Mouse (Mus musculus) lung, postnatal 36 days (tissue): ENCODE measurements around the gene Gm5617.
"Not testable (repeated sequence)": the region's sequence is repeated elsewhere in the genome, so short reads cannot be mapped to it uniquely, and the experiment has no call there.

Experiments
- DNase-seq: peaks from one replicate; pipeline ENCODE4 v3.0.0; 2022; ENCODE audit warnings: mixed read lengths

The Gm5617 gene

GRCm38 (mm10) chr9:48503001-48503400 lies 7.8 kb downstream of the Gm5617 start:
- DNase-seq, result no peak

- DNase-seq, result no peak
Measured at GRCm38 (mm10) chr9:48504741-48505365, 9.6 kb downstream of the Gm5617 start.

DNA sequence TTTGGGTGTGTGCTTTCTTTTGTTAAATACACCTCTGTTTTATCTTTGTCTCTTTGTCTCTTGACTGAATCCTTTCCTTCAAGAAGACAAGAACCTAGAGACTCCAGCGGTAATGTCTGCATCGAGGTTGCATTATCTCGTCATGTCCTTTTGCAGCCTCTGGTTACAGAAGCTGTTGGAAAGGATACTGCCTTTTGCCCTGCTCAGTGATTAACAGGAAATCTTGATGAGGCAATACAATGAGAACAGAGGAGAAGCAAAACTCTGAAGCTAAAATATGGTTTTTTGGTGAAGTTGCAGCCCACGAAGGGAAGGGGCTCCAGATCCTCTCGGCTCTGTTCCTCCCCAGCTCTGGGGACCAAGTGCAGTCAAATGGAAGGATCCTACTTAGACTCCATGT lies 14.9 kb downstream of the Gm5617 start:
- no peak for DNase-seq

DNA sequence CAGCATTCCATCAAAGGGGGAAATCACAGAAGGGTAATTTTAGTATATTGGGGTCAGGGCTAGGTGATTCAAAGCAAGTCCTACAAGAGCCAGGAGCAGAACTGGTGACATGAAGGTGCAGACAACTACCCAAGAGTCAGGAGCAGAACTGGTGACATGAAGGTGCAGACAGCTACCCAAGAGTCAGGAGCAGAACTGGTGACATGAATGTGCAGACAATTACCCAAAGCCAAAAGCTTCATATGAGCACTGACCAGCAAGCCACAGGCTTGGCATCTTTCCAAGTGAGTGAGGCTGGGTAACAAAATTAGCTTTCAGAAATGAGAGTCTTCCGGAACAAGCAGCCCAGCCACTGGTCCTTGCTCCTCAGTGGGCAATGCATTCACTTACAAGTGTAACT lies 20.1 kb downstream of the Gm5617 start:
- DNase-seq, result peak; percentile 48

DNA sequence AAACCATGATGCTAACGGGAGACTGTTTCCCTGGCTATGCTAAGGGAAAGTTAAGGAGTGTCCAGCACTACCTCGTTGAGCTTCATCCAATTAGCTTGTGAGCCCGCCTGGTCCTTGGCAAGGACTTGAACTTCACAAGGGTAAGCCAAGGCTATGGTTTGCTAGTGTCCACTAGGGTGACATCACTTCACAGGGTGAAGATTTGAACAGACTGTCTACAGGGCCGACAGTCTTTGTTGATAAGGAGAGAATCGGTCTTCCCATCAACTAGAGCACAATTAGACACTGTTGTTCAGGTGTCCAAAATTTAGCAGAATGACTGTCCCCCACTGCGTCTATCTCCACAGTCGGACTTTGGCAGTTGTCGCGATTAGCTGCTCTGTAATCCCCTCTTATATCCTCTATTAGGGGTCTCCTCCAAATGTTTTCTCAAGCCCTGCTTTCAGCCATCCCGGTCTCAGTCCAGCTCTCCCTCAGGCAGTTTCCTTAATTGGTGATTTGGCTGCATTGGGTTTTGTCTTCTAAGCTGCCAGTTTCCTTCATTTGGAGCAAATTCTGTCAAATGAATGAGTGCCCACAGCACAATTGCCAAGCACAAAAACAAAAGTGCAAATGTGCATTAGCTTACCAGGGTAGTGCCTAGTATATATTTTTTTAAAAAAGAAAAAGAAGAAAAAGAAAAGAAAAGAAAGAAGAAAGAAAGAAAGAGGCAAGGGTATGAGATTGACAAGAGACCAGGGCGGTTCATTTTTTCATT lies 21.6 kb downstream of the Gm5617 start:
- no peak for DNase-seq

- DNase-seq, result no peak
Measured at GRCm38 (mm10) chr9:48517372-48518130, 22.3 kb downstream of the Gm5617 start.

GRCm38 (mm10) chr9:48520405-48520804 lies 25.2 kb downstream of the Gm5617 start:
- not testable (repeated sequence) for DNase-seq

- peak; percentile 7 for DNase-seq
Measured at GRCm38 (mm10) chr9:48525566-48525965, 30.3 kb downstream of the Gm5617 start.

- DNase-seq, result no peak
Measured at GRCm38 (mm10) chr9:48526520-48526919, 31.3 kb downstream of the Gm5617 start.

GRCm38 (mm10) chr9:48531294-48531693 lies 36.1 kb downstream of the Gm5617 start:
- no peak for DNase-seq

DNA sequence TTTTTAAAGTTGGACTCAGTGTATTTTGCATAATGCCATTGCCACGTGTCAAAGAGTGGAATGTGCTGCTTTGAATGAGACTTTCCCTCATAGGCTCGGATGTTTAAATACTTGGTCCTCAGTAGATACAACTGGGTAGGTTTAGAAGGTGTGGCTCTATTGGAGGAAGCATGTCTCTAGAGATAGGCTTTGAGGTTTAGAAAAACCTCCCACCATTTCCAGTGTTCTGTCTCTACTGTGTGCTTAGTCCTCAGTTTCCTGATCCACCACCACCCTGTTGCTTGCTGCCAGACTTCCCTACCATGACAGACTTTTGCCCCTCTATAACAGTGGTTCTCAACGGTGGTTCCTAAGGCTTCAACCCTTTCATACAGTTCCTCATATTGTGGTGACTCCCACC lies 37.0 kb downstream of the Gm5617 start:
- DNase-seq, result no peak

GRCm38 (mm10) chr9:48532730-48533129 lies 37.5 kb downstream of the Gm5617 start:
- peak; percentile 23 for DNase-seq

DNA sequence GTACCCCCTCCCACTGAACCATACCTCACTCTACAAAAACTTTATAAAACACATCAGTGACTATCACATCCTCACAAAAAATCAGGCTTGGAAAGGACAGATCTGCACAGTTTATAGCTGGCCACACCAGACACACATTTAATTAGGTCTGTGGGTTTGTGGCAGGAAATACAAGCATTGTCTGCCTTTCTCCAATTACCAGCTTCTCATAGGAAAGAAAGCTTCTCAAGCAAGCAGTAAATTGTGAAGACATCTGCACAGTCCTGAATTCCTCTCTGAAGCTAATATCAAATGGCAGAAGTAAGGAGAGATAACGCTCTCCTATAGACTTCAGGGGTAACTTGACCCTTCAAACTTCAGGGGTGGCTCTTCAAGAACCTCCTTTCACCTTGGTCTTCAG lies 41.2 kb downstream of the Gm5617 start:
- DNase-seq, result no peak

GRCm38 (mm10) chr9:48537616-48538015 lies 42.4 kb downstream of the Gm5617 start:
- not testable (repeated sequence) for DNase-seq

DNA sequence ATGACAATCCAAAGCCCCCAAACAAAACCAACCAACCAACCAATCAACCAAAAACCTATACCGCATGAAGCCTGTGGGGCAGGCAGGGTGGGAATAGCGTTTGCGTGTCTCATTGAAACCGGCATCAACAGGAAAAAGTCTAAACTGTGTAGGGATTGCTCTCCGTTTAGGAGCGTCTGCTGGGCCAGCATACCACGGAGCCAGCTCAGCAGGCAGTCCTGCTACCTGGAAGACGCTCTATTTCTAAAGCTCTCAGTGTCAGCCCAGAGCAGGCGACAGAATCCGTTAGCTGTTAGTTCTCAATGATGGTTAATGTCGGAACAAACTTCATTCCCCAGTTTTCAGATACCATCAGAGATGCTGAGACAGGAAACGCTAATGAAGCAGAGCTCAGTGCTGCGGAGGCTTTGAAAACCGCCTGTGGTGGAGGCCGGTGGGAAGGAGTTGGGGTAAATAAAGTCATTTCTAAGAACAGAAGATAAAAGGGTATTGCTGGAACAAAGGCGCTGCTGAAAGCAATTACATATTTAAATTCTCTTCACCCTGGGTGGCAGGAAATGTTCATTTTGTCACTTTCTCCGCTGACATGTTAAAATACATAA lies 42.9 kb downstream of the Gm5617 start:
- DNase-seq, result no peak

GRCm38 (mm10) chr9:48538688-48539087 lies 43.4 kb downstream of the Gm5617 start:
- DNase-seq, result no peak
